Mouse (Mus musculus): ENCODE measurements at regions not wholly inside any gene's neighbourhood (a gene's known extent, or its start where the extent isn't known, plus 50 kb on each side); places are given as distances from the start of the nearest gene placed in this dataset.

- no peak for TF ChIP-seq MAX (IDR thresholded peaks at IDR 0.05; ENCODE audit: low read length)
- no peak for TF ChIP-seq POLR2AphosphoS2 (IDR thresholded peaks at IDR 0.05; ENCODE audit: low read depth, low read length)
- TF ChIP-seq EP300 (IDR thresholded peaks at IDR 0.05; ENCODE audit: low read length), result no peak
- TF ChIP-seq MXI1 (IDR thresholded peaks at IDR 0.05; ENCODE audit: low read depth, low read length), result no peak
- no peak for TF ChIP-seq CTCF (conservative IDR thresholded peaks at IDR 0.05 in 1 of 2, IDR thresholded peaks at IDR 0.05 in 1 of 2; ENCODE audit: low read depth in 2 of 2, low read length in 2 of 2)
- TF ChIP-seq KAT2A (IDR thresholded peaks at IDR 0.05; ENCODE audit: insufficient replicate concordance, low read length), result no peak
- no peak for TF ChIP-seq POLR2A (IDR thresholded peaks at IDR 0.05; ENCODE audit: low read depth, low read length)
- TF ChIP-seq MAFK (IDR thresholded peaks at IDR 0.05; ENCODE audit: insufficient replicate concordance, low read length), result no peak
- no peak for TF ChIP-seq CHD1 (IDR thresholded peaks at IDR 0.05; ENCODE audit: low read depth, low read length)
- TF ChIP-seq TCF12 (IDR thresholded peaks at IDR 0.05; ENCODE audit: low read depth, low read length), result no peak
- TF ChIP-seq RAD21 (IDR thresholded peaks at IDR 0.05; ENCODE audit: low read depth, low read length), result no peak
- TF ChIP-seq E2F4 (IDR thresholded peaks at IDR 0.05; ENCODE audit: insufficient replicate concordance, low read depth, low read length), result no peak
- TF ChIP-seq USF1 (IDR thresholded peaks at IDR 0.05; ENCODE audit: low read depth, low read length), result no peak
- no peak for TF ChIP-seq USF2 (conservative IDR thresholded peaks at IDR 0.05; ENCODE audit: low read depth, low read length)
These were observed 606.3 kb downstream of the Slitrk1 start for GRCm38 (mm10) chr14:108307627-108308026.

Data from CH12.LX (cell line).